Mouse (Mus musculus) forebrain, embryonic 12.5 days (tissue): ENCODE measurements around the gene Hmgn5. TPM values are rescaled to one million over a fixed set of nuclear protein-coding genes. Genes with fewer than 3 reads are reported as not detected.
A peak's percentile ranks its signal among the peaks of the same experiment; 100 is the strongest.

Experiments used
- ATAC-seq: fragments of 200-750 bp; cut with Nextera tagmentation; 2 replicates; pipeline ENCODE4 v1.8.0; 2017; ENCODE audit warnings: moderate TSS enrichment; ENCODE audit not compliant: low FRiP score
- H3K27ac ChIP-seq: fragments of 300-500 bp; sonication (generic); 2 replicates; pipeline ENCODE4 v1.5.1; 2016; ENCODE audit warnings: mild to moderate bottlenecking
- H3K27me3 ChIP-seq: fragments of 300-500 bp; sonication (generic); 2 replicates; pipeline ENCODE4 v1.6.1; 2016; ENCODE audit warnings: mild to moderate bottlenecking
- H3K36me3 ChIP-seq: fragments of 300-500 bp; sonication (generic); replicated peaks from 2 replicates; pipeline ENCODE4 v1.6.1; 2016; ENCODE audit warnings: mild to moderate bottlenecking
- H3K4me1 ChIP-seq: fragments of 300-500 bp; sonication (generic); 2 replicates; pipeline ENCODE4 v1.6.1; 2016
- H3K4me2 ChIP-seq: fragments of 300-500 bp; sonication (generic); 2 replicates; pipeline ENCODE4 v1.6.1; 2016; ENCODE audit warnings: mild to moderate bottlenecking, moderate library complexity
- H3K4me3 ChIP-seq: fragments of 300-500 bp; sonication (generic); replicated peaks from 2 replicates; pipeline ENCODE4 v1.5.1; 2016; ENCODE audit warnings: mild to moderate bottlenecking
- H3K9ac ChIP-seq: fragments of 300-500 bp; sonication (generic); 2 replicates; pipeline ENCODE4 v1.6.1; 2016; ENCODE audit warnings: mild to moderate bottlenecking
- H3K9me3 ChIP-seq: fragments of 300-500 bp; sonication (generic); 2 replicates; pipeline ENCODE4 v1.6.1; 2016
- WGBS: fragments of 180-500 bp; shearing (Covaris S2); methylation state at CpG from one replicate; pipeline ENCODE4 v1.1.7; 2016; 5-methylcytosine and 5-hydroxymethylcytosine counted together
- polyA plus RNA-seq: library from polyadenylated mRNA; unstranded; fragments of >200 nt; fragmentation: Nextera tagmentation; extraction: Ambion mirVana; gene quantifications from 2 replicates; pipeline ENCODE4 v1.2.1, GENCODE M21; 2016

Gene Hmgn5
- polyA plus RNA-seq: 43.2 and 47.4 TPM in 2 replicates

GRCm38 (mm10) chrX:109013283-109013682 lies at the start of gene Hmgn5:
Gene Hmgn5, minus strand, starts transcription at chrX:109013404.
- Histone ChIP-seq H3K27ac (peak within 1 kb of the TSS; percentile 67), H3K4me2 (peak within 1 kb of the TSS; percentile 54), H3K36me3 (no peaks in the 10 kb centered on the region), H3K9ac (peak within 1 kb of the TSS; percentile 44), H3K4me3 (peak within 1 kb of the TSS; percentile 42), H3K9me3 (no peaks in the 10 kb centered on the region), H3K27me3 (no peaks in the 10 kb centered on the region), H3K4me1 (no peaks in the 10 kb centered on the region)
- ATAC-seq: peak; percentile 99
- 24% methylated on average over 25 of the region's 25 CpGs for WGBS

- Histone ChIP-seq H3K27ac (no peak overlapping the region), H3K36me3 (no peaks in the 10 kb centered on the region), H3K27me3 (no peaks in the 10 kb centered on the region), H3K4me1 (no peaks in the 10 kb centered on the region), H3K4me2 (no peak overlapping the region), H3K9me3 (no peaks in the 10 kb centered on the region), H3K9ac (no peak overlapping the region), H3K4me3 (no peak overlapping the region)
- 75% methylated on average over 1 of the region's 1 CpGs for WGBS
- ATAC-seq: no peak
Measured at GRCm38 (mm10) chrX:109047773-109048172, 34.6 kb upstream of the Hmgn5 start.

DNA sequence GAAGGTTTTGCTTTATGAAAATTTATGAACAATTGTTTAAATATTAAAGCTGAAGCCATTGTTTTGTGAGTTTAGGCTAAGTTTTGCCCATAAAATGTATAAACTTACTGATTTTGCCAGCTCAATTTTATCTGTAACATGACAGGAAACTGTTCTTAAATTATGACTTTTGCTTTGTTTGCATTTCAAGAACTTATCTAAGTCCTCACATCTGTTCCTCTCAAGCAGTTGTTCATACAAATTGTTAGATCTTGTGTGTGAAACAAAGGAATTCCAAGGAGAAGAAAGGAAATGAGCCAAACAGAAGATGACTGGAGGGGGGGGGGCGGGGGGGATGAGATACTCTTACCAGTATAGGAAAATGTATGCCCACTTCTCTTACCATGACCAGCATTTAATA lies 13.0 kb upstream of the Hmgn5 start:
- ATAC-seq: no peak
- no peaks in the 10 kb centered on the region for H3K36me3 ChIP-seq
- no peak overlapping the region for H3K27ac ChIP-seq
- H3K4me2 ChIP-seq: no peak overlapping the region
- H3K4me3 ChIP-seq: no peak overlapping the region
- H3K9me3 ChIP-seq: no peaks in the 10 kb centered on the region
- H3K27me3 ChIP-seq: no peaks in the 10 kb centered on the region
- WGBS: 67% methylated on average over 1 of the region's 1 CpGs
- no peaks in the 10 kb centered on the region for H3K4me1 ChIP-seq
- no peak overlapping the region for H3K9ac ChIP-seq

GRCm38 (mm10) chrX:109020858-109021257 lies 7.7 kb upstream of the Hmgn5 start:
- no peak overlapping the region for H3K4me2 ChIP-seq
- no peak overlapping the region for H3K4me3 ChIP-seq
- no peak for ATAC-seq
- H3K27me3 ChIP-seq: no peaks in the 10 kb centered on the region
- no peaks in the 10 kb centered on the region for H3K4me1 ChIP-seq
- H3K9ac ChIP-seq: no peak overlapping the region
- H3K36me3 ChIP-seq: no peaks in the 10 kb centered on the region
- no peaks in the 10 kb centered on the region for H3K9me3 ChIP-seq
- WGBS: 78% methylated on average over 2 of the region's 2 CpGs
- H3K27ac ChIP-seq: no peak overlapping the region

- no peaks in the 10 kb centered on the region for H3K9me3 ChIP-seq
- no peaks in the 10 kb centered on the region for H3K36me3 ChIP-seq
- no peak overlapping the region; the same call in 1 of the 2 replicates for H3K4me3 ChIP-seq
- H3K27me3 ChIP-seq: no peaks in the 10 kb centered on the region
- H3K4me1 ChIP-seq: no peaks in the 10 kb centered on the region
- no peak overlapping the region for H3K9ac ChIP-seq
- no peak for ATAC-seq
- peak overlapping the region; percentile 54 for H3K4me2 ChIP-seq
- 26% methylated on average over 4 of the region's 4 CpGs for WGBS
- no peak overlapping the region for H3K27ac ChIP-seq
Measured at GRCm38 (mm10) chrX:109014166-109014565, 962 bp upstream of the Hmgn5 start.

DNA sequence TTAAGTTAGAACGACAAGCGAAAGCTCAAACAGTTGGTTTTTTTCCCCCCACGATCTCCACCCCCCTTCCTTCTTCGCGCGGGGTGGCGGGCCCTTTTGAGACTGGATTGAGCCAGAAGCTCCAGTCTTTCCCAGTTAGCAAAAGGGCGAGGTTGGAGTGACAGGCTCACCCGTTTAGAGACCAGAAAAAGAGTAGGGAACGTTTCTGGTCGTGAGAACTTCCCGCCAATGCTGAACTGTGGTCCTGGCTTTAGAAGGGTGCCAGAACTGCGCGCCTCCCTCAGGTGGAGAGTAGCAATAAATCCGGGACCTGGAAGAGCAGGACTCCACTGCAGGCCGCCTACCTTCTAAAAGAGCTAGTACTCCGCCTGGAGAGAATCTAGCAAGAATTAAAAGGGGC lies 482 bp upstream of the Hmgn5 start:
- WGBS: 17% methylated on average over 17 of the region's 17 CpGs
- peak overlapping the region; percentile 65; the same call in 1 of the 2 replicates for H3K27ac ChIP-seq

DNA sequence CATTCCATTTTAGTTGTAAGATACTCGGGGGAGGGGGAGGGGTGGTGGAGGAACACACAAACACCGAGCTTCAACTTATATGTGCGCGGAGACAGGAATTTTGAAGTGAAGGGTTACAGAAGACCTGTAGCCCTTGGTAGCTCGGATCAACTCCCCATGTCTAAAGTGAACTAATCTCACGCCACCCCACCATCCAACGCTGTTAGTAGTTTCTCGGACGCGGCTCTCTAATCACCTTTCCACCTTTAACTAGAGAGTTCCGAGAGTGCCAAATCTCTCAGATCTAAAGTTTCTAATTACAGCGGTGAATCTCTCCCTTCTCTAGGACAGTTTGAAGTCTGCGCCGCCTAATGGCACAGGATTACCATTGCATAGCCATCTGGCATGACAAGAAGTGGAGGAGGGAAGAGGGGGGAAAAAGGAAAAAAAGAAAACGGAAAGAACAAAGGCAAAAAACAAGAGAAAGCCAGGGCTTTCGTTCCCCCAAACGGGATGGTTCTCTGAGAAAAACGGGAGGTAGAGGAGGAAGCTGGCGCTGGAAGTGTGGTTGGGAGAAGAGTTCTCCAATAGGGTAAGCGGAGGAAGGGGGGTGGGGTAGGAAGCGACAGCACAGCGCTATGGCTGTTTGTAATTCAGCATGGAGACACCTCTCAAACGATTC lies 703 bp downstream of the Hmgn5 start:
- peak overlapping the region; percentile 42 for H3K4me3 ChIP-seq
- no peaks in the 10 kb centered on the region for H3K9me3 ChIP-seq
- ATAC-seq: peak; percentile 84
- H3K9ac ChIP-seq: peak overlapping the region; percentile 44
- WGBS: 26% methylated on average over 23 of the region's 23 CpGs
- no peaks in the 10 kb centered on the region for H3K4me1 ChIP-seq
- peak overlapping the region; percentile 67 for H3K27ac ChIP-seq
- peak overlapping the region; percentile 54 for H3K4me2 ChIP-seq
- H3K27me3 ChIP-seq: no peaks in the 10 kb centered on the region
- H3K36me3 ChIP-seq: no peaks in the 10 kb centered on the region

More for the DNA sequence above, 482 bp upstream of the Hmgn5 start:
- Histone ChIP-seq H3K36me3 (no peaks in the 10 kb centered on the region), H3K4me1 (no peaks in the 10 kb centered on the region), H3K9me3 (no peaks in the 10 kb centered on the region), H3K27me3 (no peaks in the 10 kb centered on the region), H3K9ac (0 out of 2 replicates have a peak overlapping the region, but pooled peaks have one; percentile 33), H3K4me3 (peak overlapping the region; percentile 42), H3K4me2 (peak overlapping the region; percentile 54)
- ATAC-seq: peak; percentile 80

DNA sequence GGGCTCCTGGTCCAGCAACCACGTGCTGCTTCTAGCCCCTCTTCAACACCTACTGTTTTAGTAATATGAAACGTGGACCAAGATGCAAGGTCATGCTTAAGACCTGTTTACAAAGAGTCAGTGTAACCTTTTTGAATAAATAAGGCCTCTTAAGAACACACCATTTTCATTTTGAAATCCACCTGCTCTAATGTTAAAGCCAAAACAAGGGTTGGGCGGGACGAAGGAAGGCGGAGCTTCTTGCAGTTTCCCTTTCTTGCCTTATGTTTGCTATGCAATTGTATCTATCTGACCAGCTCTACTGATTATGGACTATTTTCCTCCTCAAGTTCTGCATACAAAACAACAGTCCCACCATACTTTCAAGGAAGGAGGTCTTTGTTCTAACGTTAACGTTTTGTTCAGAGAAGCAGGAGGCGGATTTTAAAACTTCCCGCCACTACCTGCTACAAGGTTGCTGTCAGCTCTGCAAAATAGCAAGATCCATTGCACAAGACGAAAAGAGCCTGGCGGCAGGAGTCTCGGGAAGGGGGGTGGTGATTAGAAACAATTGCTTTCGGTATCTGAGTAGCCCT lies 1.5 kb downstream of the Hmgn5 start:
- Histone ChIP-seq H3K4me2 (peak overlapping the region; percentile 54), H3K9ac (peak overlapping the region; percentile 44), H3K36me3 (no peaks in the 10 kb centered on the region), H3K27me3 (no peaks in the 10 kb centered on the region), H3K27ac (no peak overlapping the region), H3K4me3 (peak overlapping the region; percentile 42), H3K4me1 (no peaks in the 10 kb centered on the region), H3K9me3 (no peaks in the 10 kb centered on the region)
- ATAC-seq: no peak
- WGBS: 24% methylated on average over 13 of the region's 13 CpGs

GRCm38 (mm10) chrX:109001277-109001676 lies 11.9 kb downstream of the Hmgn5 start:
- 81% methylated on average over 4 of the region's 4 CpGs for WGBS
- ATAC-seq: no peak
- H3K4me3 ChIP-seq: no peak overlapping the region

More at GRCm38 (mm10) chrX:109001277-109001676, 11.9 kb downstream of the Hmgn5 start:
- Histone ChIP-seq H3K4me2 (no peak overlapping the region), H3K4me1 (no peaks in the 10 kb centered on the region), H3K27ac (no peak overlapping the region), H3K9ac (no peak overlapping the region), H3K36me3 (peaks cover 7% of the 10 kb centered on the region; the same call in 1 of the 2 replicates), H3K27me3 (no peaks in the 10 kb centered on the region), H3K9me3 (no peaks in the 10 kb centered on the region)

Other genes starting within 250 kb of the Hmgn5 start
- gene Brwd3, start 179.0 kb downstream of the Hmgn5 start, polyA plus RNA-seq: 4.1 and 4.6 TPM in 2 replicates
- 236 TPM in 2 replicates for gene Sh3bgrl, start 82.0 kb upstream of the Hmgn5 start, polyA plus RNA-seq
- not detected in 2 replicates for gene Gm6377, start 183.4 kb upstream of the Hmgn5 start, polyA plus RNA-seq